Comparison of ENCODE assay signal across 7 mouse cellular contexts in the genomic region with DNA sequence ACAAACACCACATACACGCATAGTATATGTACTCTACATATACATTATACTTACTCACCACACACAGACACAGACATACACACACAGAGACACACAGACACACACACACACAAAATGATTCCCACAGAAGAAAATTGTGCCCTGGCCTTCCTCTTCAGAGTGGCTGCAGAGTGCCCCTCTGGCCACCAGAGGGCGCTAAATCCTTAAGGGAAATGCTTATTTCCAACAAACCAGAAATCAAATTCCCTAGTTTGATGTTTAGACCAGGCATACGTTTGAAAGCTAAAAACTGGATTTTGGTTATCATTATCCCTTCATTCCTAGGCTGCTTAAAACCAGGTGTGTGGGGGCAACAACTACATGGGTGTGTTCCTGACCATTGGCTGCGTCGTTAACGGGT.
DNase-seq lines count a peak whose midpoint lies in the region; ATAC-seq lines count a peak whose summit lies in the region.

No protein-coding gene starts in this region.

- no peak overlapping the region for H3K4me3 ChIP-seq in embryonic facial prominence, embryonic 10.5 days
- peak overlapping the region; percentile 40 for H3K4me3 ChIP-seq in liver, embryonic 16.5 days (ENCODE audit: low read depth, low read length)

- H3K4me2 ChIP-seq in liver, embryonic 16.5 days (ENCODE audit: low read depth, low read length) = peak overlapping the region; percentile 65

- H3K27ac ChIP-seq in embryonic facial prominence, embryonic 10.5 days (replicated peaks) = no peak overlapping the region
- H3K27ac ChIP-seq in liver, embryonic 16.5 days (ENCODE audit: low read length) = peak overlapping the region; percentile 92

- H3K4me1 ChIP-seq in embryonic facial prominence, embryonic 10.5 days = peaks cover 12% of the 10 kb centered on the region
- H3K4me1 ChIP-seq in liver, embryonic 16.5 days (ENCODE audit: control insufficient read depth, low read depth, low read length) = peaks cover 31% of the 10 kb centered on the region

- no peaks in the 10 kb centered on the region for H3K36me3 ChIP-seq in embryonic facial prominence, embryonic 10.5 days (replicated peaks)
- H3K36me3 ChIP-seq in liver, embryonic 16.5 days (ENCODE audit: control insufficient read depth, insufficient read depth) = no peaks in the 10 kb centered on the region

- no peaks in the 10 kb centered on the region for H3K9me3 ChIP-seq in embryonic facial prominence, embryonic 10.5 days
- no peaks in the 10 kb centered on the region for H3K9me3 ChIP-seq in liver, embryonic 16.5 days (replicated peaks; ENCODE audit: control insufficient read depth, low read length)

- 45% methylated on average over 6 of the region's 6 CpGs for WGBS in embryonic facial prominence, embryonic 10.5 days
- WGBS in liver, embryonic 16.5 days (ENCODE audit: insufficient replicate concordance) = 44% methylated on average over 6 of the region's 6 CpGs

- peak; percentile 26 to 50 for DNase-seq in urinary bladder, postnatal 36 days (ENCODE audit: low spot score in 2 of 2)
- DNase-seq in urinary bladder, adult 2 months (ENCODE audit: low spot score) = no peak
- peak; percentile 81 for DNase-seq in adrenal gland, postnatal 10 days
- peak; percentile 67 for DNase-seq in embryonic facial prominence, embryonic 10.5 days (ENCODE audit: low spot score)
- peak; percentile 62 to 75 for DNase-seq in kidney, postnatal 25 days
- peak; percentile 56 to 83 for DNase-seq in right cerebral cortex, adult 2 months (ENCODE audit: low spot score in 2 of 2)

- peaks cover 17% of the 10 kb centered on the region for H3K27me3 ChIP-seq in embryonic facial prominence, embryonic 10.5 days (replicated peaks; ENCODE audit: low read depth, poor library complexity, severe bottlenecking)
- 0 out of 2 replicates have a peak, but pooled peaks cover 2% of the 10 kb centered on the region for H3K27me3 ChIP-seq in liver, embryonic 16.5 days (ENCODE audit: control insufficient read depth, insufficient read depth, low read depth, low read length)

- ATAC-seq in liver, embryonic 16.5 days (ENCODE audit: low read depth) = no peak

- H3K9ac ChIP-seq in liver, embryonic 16.5 days (ENCODE audit: low read depth, low read length) = peak overlapping the region; percentile 50
